Mouse (Mus musculus): ENCODE results near the gene Ankrd12. TPM values are rescaled to one million over a fixed set of nuclear protein-coding genes. Genes with fewer than 3 reads are reported as not detected.

The Ankrd12 gene
- polyA plus RNA-seq, 1 experiment from 2014 or later = 29.0 TPM

DNA sequence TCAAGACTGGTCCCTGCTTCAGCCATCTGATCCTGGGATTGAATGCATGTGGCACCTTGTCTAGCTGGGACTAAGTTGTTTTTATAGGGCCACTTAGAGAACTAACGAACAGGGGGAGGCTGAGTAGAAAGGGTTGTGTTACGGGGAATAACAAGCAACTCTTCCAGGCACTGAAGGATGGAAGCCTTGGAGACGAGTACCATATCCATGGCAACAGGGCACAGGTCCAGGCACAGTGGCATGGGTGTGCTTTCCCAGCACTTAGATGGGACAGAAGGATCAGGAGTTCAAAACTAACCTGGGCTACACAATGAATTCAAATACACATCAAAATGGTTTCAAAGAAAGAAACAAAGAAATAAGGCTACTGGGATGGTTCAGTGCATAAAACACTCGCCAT is 149.8 kb downstream of the Ankrd12 start:
- H3K4me1 ChIP-seq (replicated peaks; ENCODE audit: control insufficient read depth, insufficient read depth, low read length) = no peaks in the 10 kb centered on the region; the same call in 1 of the 2 replicates
- DNase-seq (ENCODE audit: low spot score) = no peak
- 79% methylated on average over 4 of the region's 4 CpGs for WGBS

DNA sequence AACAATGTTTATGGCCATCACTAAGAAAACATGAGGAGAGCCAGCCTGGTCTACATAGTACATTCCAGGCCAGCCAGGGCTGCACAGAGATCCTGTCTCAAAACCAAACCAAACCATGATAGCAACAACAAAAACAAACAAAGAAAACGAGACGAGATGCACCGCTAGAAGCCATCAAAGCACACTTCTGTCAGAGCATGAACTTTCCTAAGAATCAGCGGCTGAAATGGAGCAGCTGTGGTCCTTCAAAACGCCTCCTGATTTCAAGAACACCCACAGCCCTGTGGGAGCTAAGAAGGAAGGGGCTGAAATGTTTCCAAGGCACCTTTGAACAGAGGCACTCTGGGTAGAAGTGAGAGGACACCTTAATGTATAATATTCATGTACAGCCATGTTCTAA is 152.7 kb downstream of the Ankrd12 start:
- ATAC-seq (replicated peaks; ENCODE audit: low FRiP score) = no peak
- Histone ChIP-seq H3K27me3 (ENCODE audit: control insufficient read depth, insufficient read depth, low read length) (no peaks in the 10 kb centered on the region), H3K27ac (ENCODE audit: low read depth, low read length) (no peak overlapping the region), H3K36me3 (ENCODE audit: control insufficient read depth, insufficient read depth, low read length) (peaks cover 2% of the 10 kb centered on the region), H3K9ac (ENCODE audit: low read length) (no peak overlapping the region), H3K4me2 (ENCODE audit: low read depth, low read length, severe bottlenecking) (no peak overlapping the region), H3K9me3 (ENCODE audit: control insufficient read depth, low read length) (no peaks in the 10 kb centered on the region), H3K4me3 (ENCODE audit: low read depth, low read length) (no peak overlapping the region), H3K4me1 (replicated peaks; ENCODE audit: control insufficient read depth, insufficient read depth, low read length) (no peaks in the 10 kb centered on the region)
- no peak for DNase-seq (ENCODE audit: low spot score)
- 76% methylated on average over 5 of the region's 5 CpGs for WGBS

More for the DNA sequence above, 149.8 kb downstream of the Ankrd12 start:
- Histone ChIP-seq H3K9ac (ENCODE audit: low read length) (no peak overlapping the region), H3K36me3 (ENCODE audit: control insufficient read depth, insufficient read depth, low read length) (no peaks in the 10 kb centered on the region; the same call in none of the 2 replicates), H3K4me2 (ENCODE audit: low read depth, low read length, severe bottlenecking) (no peak overlapping the region), H3K4me3 (ENCODE audit: low read depth, low read length) (no peak overlapping the region), H3K9me3 (ENCODE audit: control insufficient read depth, low read length) (no peaks in the 10 kb centered on the region), H3K27me3 (ENCODE audit: control insufficient read depth, insufficient read depth, low read length) (no peaks in the 10 kb centered on the region), H3K27ac (ENCODE audit: low read depth, low read length) (no peak overlapping the region)
- no peak for ATAC-seq (replicated peaks; ENCODE audit: low FRiP score)

DNA sequence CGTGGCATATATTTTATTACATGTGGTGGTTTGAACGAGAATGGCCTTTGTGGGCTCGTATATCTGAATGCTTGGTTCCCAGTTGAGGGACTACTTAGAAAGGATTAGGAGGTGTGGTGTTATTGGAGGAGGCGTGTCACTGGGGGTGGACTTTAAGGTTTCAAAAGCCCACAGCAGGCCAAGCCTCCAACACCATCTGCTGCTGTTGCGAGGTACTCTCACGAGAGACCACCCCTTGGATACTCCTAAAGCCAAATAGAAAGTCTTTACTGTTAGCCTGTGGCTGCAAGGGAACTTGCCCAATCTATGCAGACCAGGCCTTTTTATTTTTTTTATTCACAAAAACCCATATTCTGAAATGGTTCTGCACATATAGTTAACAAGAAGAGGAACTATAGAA is 154.9 kb downstream of the Ankrd12 start:
- Histone ChIP-seq H3K4me2 (ENCODE audit: low read depth, low read length, severe bottlenecking) (no peak overlapping the region), H3K27me3 (ENCODE audit: control insufficient read depth, insufficient read depth, low read length) (no peaks in the 10 kb centered on the region), H3K4me1 (replicated peaks; ENCODE audit: control insufficient read depth, insufficient read depth, low read length) (no peaks in the 10 kb centered on the region), H3K4me3 (ENCODE audit: low read depth, low read length) (no peak overlapping the region), H3K9me3 (ENCODE audit: control insufficient read depth, low read length) (no peaks in the 10 kb centered on the region), H3K27ac (ENCODE audit: low read depth, low read length) (no peak overlapping the region), H3K36me3 (ENCODE audit: control insufficient read depth, insufficient read depth, low read length) (peaks cover 2% of the 10 kb centered on the region), H3K9ac (ENCODE audit: low read length) (no peak overlapping the region)
- 80% methylated on average over 6 of the region's 6 CpGs for WGBS
- no peak for DNase-seq (ENCODE audit: low spot score)
- ATAC-seq (replicated peaks; ENCODE audit: low FRiP score) = no peak

DNA sequence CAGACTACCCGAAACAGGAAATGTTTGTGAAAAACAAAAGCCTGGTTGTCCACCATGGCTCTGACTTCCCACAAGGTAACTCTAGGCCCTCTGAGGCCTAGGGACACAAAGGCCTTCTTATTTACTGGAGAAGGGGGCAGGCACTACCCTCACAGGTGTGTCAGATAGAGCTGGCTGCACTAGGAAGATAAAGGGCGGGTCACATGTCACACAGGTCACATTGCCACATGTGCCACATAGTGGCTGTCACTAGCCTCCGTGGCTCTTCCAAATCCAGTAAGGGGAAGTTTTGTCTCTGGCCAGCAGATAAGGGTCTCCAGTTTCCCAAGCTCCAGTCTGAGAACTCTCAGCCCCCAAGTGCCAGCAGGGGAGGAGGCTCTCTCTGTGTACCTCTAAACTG is 157.7 kb downstream of the Ankrd12 start:
- WGBS = 80% methylated on average over 3 of the region's 3 CpGs
- no peak overlapping the region for H3K4me2 ChIP-seq (ENCODE audit: low read depth, low read length, severe bottlenecking)
- no peak overlapping the region for H3K9ac ChIP-seq (ENCODE audit: low read length)
- no peaks in the 10 kb centered on the region for H3K27me3 ChIP-seq (ENCODE audit: control insufficient read depth, insufficient read depth, low read length)
- no peak for ATAC-seq (replicated peaks; ENCODE audit: low FRiP score)
- peaks cover 5% of the 10 kb centered on the region; the same call in 1 of the 2 replicates for H3K4me1 ChIP-seq (replicated peaks; ENCODE audit: control insufficient read depth, insufficient read depth, low read length)
- no peak overlapping the region for H3K27ac ChIP-seq (ENCODE audit: low read depth, low read length)
- H3K9me3 ChIP-seq (ENCODE audit: control insufficient read depth, low read length) = no peaks in the 10 kb centered on the region
- no peak overlapping the region for H3K4me3 ChIP-seq (ENCODE audit: low read depth, low read length)
- no peak for DNase-seq (ENCODE audit: low spot score)
- H3K36me3 ChIP-seq (ENCODE audit: control insufficient read depth, insufficient read depth, low read length) = peaks cover 2% of the 10 kb centered on the region

DNA sequence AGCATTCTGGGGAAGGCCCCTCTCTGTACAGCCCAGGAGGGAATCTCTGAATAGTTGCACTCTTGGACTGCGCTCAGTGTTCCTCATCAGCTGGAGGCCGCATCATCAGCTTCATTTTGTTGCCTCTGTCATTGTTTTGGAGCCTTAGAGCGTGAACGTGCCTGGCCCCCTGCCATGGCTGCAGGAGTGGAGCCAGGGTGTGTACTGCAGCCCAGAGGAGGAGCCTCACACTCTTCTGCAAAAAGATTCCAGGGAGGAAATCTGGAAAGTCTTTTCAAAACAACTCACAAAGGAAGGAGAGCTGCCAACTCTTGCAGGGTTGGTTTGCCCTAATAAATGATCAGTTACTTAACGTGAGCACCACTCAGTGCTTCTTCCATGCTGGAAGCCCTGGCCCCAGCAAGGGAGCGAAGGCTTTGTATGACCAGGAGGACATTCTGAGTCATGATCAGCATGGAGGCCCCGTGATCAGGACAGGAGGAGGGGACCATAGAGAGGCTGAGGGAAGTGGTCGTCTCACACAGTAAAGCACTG is 160.7 kb downstream of the Ankrd12 start:
- no peak overlapping the region for H3K9ac ChIP-seq (ENCODE audit: low read length)
- H3K4me2 ChIP-seq (ENCODE audit: low read depth, low read length, severe bottlenecking) = no peak overlapping the region
- ATAC-seq (replicated peaks; ENCODE audit: low FRiP score) (peak; percentile 92), DNase-seq (ENCODE audit: low spot score) (peak; percentile 77)
- peaks cover 5% of the 10 kb centered on the region; the same call in 1 of the 2 replicates for H3K4me1 ChIP-seq (replicated peaks; ENCODE audit: control insufficient read depth, insufficient read depth, low read length)
- no peak overlapping the region for H3K4me3 ChIP-seq (ENCODE audit: low read depth, low read length)
- 19% methylated on average over 8 of the region's 8 CpGs for WGBS
- no peaks in the 10 kb centered on the region for H3K9me3 ChIP-seq (ENCODE audit: control insufficient read depth, low read length)
- H3K27me3 ChIP-seq (ENCODE audit: control insufficient read depth, insufficient read depth, low read length) = no peaks in the 10 kb centered on the region
- no peaks in the 10 kb centered on the region for H3K36me3 ChIP-seq (ENCODE audit: control insufficient read depth, insufficient read depth, low read length)
- peak overlapping the region; percentile 80 for H3K27ac ChIP-seq (ENCODE audit: low read depth, low read length)

Other genes with a start within 250 kb of the Ankrd12 start
- gene Ralbp1, start 191.3 kb downstream of the Ankrd12 start, polyA plus RNA-seq (2014; fragmentation: Nextera tagmentation; extraction: Ambion mirVana) = 35.4 and 45.2 TPM in 2 replicates
- gene Twsg1, start 125.9 kb downstream of the Ankrd12 start, polyA plus RNA-seq (2014; fragmentation: Nextera tagmentation; extraction: Ambion mirVana) = 107 and 115 TPM in 2 replicates
- 313 and 317 TPM in 2 replicates for gene Ndufv2, start 24.5 kb upstream of the Ankrd12 start, polyA plus RNA-seq (2014; fragmentation: Nextera tagmentation; extraction: Ambion mirVana)
- gene Washc1, start 34.5 kb upstream of the Ankrd12 start, polyA plus RNA-seq (2014; fragmentation: Nextera tagmentation; extraction: Ambion mirVana) = 24.9 and 29.4 TPM in 2 replicates
- gene Ddx11, start 46.4 kb upstream of the Ankrd12 start, polyA plus RNA-seq (2014; fragmentation: Nextera tagmentation; extraction: Ambion mirVana) = 29.0 and 31.4 TPM in 2 replicates

Measured in forebrain, embryonic 11.5 days (tissue).